Mouse (Mus musculus) cerebellum, postnatal 25 days (tissue): ENCODE measurements at regions not wholly inside any gene's neighbourhood (a gene's known extent, or its start where the extent isn't known, plus 50 kb on each side); places are given as distances from the start of the nearest gene placed in this dataset.

ENCODE experiments used
- DNase-seq, 2 experiments: peaks; one replicate each; pipeline ENCODE4 v3.0.0; 2021; ENCODE audit warnings: mixed read lengths in 2 of 2

DNA sequence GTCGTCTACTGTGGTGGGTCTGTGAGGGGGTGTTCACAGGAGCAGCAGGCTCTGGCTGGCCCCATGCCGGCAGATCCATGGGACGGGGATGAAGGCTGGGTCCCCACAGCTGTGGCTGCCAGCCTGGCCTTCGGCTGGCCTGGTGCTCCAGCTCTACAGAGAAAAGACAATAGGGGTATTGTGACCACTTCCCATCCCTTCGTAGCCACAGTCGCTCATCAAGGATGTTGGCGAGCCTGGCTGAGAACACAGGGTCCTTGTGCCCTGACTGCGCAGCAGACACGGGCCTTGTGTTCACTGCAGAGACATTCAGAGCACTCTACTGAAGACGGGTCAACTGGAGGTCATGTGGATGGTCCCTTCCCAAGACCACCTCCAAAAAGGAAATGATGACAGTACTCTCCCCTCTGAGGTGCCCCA is 102.4 kb upstream of the 1700021F07Rik start:
- DNase-seq = peak in 1 of 2 experiments; percentile 34

DNA sequence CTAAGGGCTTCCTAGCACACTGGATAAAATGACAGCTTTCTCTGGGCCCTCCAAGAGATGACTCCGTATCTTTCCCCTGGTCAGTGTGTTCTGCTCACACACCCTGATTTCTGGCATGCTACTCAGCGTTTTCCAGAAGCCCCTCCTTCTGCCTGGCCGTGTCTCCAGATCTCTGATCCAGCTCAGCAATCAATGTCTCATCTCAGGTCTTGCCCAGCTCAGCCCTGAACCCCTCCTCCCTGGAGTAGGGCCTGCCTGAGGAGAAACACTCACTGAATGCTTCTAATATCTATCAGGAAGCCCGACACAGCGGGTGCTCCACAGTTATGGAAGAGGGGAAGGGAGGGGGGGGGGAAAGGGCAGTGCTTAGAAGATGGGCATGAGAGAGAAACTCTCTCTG is 101.9 kb upstream of the 1700021F07Rik start:
- no peak for DNase-seq

GRCm38 (mm10) chr2:173424875-173425274 is 97.5 kb upstream of the 1700021F07Rik start:
- peak in 1 of 2 experiments; percentile 29 for DNase-seq

DNA sequence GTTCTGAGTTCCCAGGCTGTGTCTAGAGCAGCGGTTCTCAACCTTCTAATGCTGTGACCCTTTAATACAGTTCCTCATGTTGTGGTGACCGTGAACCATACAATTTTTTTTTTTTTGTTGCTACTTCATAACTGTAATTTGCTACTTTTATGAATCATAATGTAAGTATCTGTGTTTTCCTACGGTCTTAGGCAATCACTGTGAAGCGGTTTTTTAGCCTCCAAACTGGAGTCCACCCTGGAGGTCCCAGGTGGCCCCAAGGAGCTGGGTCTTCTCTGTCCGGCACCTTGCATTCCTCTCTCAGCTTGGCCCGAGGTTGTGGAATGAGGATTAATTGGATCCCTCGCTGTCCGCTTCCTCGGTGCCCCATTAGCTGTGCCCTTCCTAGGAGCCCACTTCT is 96.6 kb upstream of the 1700021F07Rik start:
- DNase-seq = no peak

- DNase-seq = no peak
These were observed 96.0 kb upstream of the 1700021F07Rik start for GRCm38 (mm10) chr2:173426191-173427065.

DNA sequence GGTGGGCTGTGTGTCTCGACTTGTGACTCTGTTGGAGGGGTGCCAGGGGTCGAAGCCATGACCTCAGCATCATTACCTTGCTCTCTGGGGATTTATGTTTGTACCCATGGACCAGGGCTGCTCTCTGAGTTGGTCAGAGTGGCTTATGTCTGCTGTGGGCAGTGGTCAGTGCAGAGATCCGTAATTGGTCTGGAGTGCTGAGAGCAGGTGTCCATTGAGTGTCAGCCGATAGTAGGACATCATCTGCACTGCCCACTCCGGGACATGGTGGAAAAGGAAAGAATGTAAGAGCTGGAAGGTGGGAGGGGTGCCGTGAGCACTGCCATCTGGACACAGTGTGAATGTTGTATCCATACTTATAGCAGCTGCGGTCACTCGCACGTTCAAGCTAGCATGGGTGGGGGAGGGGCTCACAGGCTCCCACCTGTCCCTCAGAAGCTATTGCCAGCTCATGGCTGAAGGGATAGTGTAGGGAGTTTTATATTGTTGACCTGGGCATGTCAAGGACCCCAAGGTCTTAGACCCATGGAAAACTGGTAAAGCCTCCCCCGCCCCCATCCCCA is 94.4 kb upstream of the 1700021F07Rik start:
- DNase-seq = no peak

- no peak for DNase-seq
These were observed 90.5 kb upstream of the 1700021F07Rik start for GRCm38 (mm10) chr2:173431841-173432240.

- no peak for DNase-seq
These were observed 90.1 kb upstream of the 1700021F07Rik start for GRCm38 (mm10) chr2:173432258-173432657.

GRCm38 (mm10) chr2:173432886-173433624 is 89.3 kb upstream of the 1700021F07Rik start:
- DNase-seq = no peak

DNA sequence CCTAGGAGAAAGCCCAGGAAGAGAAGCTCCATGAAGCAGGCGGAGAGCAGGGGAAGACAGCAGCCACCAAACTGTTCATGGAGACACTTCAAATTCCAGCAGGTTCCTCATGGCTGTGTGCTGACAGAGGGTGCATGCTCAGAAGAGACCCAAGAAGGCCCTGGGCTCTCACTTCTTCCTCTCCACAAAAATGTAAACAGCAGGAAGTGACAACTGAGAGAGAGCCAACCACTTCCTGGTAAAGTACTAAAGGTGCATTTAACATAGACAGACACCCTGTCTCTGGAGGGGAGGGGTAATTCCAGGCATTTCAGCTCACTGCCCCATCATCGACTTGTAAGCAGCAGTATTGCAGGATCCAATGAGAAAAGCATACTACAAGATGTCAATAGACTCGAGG is 85.8 kb upstream of the 1700021F07Rik start:
- no peak for DNase-seq

DNA sequence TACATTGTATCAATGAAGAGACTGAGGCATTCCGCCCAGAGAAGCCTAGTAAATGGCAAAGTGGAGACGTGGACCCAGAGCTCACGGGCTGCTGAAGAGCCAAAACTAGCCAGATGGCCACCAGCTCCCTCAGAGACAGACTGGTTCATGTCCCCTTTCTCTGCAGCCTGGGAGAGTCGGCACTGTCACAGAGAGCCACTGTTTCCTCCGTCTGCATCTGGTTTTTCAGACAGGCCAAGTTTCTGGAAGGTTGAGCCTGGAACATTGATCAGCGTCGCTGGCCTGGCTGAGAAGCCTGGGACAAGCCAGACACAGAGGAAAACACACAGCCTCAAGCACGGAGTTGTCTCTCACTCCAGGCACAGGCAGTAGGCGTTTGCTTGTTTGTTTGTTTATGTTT is 83.4 kb upstream of the 1700021F07Rik start:
- no peak for DNase-seq

DNA sequence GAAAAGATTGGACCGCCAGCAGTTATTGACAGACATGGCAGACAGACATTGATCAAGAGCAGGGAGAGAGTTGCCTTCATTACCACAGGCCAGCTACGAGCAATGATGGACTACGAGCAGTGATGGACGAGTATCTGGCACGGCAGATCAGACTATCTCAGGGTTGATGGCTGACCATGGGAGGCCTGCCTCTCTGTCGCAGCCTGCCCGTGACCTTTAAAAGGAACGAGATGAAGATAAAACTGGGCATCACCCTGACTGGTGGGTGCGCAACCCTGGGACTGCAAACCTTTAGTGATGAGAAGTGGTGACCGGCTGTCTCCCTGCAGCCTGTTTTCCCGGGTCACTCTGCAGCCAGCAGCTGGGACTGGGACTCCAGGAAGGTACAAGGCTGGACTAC is 80.3 kb upstream of the 1700021F07Rik start:
- DNase-seq = no peak

- DNase-seq = no peak
These were observed 79.1 kb upstream of the 1700021F07Rik start for GRCm38 (mm10) chr2:173443262-173443661.

DNA sequence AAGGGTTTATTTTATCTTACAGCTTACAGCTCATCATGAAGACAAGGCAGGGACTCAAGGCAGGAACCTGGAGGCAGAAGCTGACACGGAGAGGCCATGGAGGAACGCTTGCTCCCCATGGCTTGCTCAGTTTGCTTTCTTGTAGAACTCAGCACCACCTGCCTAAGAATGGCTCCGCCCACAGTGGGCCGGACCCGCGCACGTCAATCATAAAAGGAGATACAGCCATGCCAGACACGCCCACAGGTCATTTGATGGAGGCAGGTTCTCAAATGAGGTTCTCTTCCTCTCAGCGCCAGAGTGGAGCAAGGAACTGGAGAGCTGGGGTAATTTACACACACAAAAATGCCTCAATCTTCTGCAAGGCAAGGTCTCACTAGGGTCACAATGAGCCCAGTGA is 78.0 kb upstream of the 1700021F07Rik start:
- DNase-seq = no peak

GRCm38 (mm10) chr2:173445039-173445438 is 77.3 kb upstream of the 1700021F07Rik start:
- no peak for DNase-seq

DNA sequence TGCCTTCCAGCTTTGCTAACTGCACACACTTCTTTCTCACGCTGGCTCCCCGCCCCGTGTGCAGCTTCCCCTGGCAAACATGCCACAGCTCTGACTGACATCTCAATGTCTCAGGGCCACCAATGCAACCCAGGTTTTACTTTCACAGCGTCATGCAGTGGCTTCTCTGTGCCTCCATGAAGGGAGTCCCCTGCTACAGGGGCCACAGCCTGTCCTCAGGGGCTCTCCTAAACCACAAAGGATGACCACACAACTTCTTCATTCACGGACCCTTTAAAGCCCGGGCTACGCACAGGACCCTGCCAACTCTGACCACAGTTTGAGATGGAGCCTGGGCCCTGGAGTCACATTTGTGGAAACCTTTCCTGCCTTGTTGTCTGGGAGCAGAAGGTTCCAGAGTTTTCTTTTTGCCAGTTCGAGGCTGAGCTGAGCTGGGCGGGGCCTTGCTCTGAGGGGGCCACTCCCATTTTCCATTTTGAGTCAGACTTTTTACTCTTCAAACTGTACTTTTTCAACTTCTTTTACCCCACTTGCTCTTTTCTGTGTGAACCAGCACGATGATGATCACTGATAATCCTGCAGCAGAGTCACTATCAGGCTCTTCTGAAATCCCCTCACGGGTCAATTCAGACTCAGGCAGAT is 73.7 kb upstream of the 1700021F07Rik start:
- DNase-seq = no peak

DNA sequence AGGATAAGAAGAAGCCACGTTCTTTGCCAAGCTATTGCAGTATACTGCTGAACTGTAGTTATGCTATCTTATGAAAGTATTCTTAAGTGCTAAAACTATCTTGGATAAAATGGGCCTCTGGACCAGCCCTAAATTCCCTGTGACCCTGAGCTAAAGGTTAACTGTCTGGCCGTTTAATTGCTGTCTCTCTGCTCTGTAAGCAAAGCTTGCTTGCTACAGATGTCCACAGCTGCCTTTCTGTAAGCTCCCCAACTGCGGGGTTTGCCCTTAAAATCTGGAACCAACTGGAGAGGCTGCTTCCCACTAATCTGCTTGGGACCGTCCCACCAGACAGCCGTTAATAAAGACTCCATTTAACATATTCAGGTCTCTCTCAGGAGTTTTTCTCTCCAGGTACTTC is 73.2 kb upstream of the 1700021F07Rik start:
- no peak for DNase-seq

DNA sequence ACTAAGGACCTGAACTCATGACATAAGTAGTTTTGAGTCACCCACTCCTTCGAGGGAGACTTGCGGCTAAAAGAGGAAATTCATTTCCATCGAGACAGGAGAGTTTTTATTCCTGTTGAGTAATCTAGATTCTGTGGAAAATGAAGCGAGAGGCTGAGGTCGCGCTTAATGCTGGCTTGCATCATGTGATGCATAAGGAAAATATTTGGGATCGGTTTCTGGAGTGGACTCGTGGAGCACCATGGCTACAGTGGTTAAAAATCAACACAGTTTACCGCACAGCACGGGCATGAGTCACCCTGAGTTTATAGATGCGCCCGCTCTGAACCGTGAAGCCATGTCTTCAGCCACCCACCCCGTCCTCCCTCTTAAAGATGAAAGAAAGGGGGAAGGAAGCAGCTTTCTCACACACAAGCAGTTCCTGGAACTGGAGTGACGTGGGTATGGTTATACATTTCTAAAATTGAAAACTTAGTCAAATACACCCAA is 70.3 kb upstream of the 1700021F07Rik start:
- DNase-seq = no peak

- DNase-seq = no peak
These were observed 69.6 kb upstream of the 1700021F07Rik start for GRCm38 (mm10) chr2:173452800-173453199.

DNA sequence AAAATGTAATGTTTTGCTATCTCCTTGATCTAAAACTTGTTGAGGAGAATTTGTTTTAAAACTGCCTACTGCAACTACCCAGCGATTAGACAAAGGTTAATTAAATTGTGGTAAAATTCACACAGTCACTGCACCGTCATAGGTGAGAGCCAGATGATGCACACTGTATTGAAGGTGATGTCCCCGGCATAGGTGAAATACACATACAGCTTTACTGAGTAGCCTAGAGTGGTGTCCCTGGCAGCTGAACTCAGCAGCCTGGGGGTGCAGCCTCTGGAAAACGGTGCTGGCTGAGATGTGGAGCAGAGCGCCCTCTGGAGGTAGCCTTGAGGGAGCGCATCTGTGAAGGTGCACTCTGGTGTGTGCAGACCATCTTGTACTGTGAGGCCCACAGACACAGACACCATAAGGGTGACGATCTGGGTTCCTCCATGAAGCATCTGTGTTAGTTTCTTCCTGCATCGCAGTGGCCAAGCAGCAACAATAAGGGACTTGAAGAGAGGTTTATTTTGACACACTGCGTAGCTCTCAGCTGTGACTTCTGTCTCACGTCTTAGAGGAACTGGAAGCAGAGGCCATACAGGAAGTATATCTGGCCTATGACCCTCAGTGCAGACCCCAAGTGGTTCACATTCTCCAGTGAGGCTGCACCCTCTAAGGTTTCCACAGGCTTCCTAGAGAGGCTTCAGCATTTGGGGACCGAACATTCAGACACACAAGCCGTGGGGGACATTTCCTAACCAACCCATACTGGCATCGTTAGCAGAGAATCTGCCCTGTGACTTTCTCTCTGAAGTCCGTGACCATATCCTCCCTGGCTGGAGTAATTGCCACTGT is 68.6 kb upstream of the 1700021F07Rik start:
- peak in 1 of 2 experiments; percentile 18 for DNase-seq

GRCm38 (mm10) chr2:173454741-173455140 is 67.6 kb upstream of the 1700021F07Rik start:
- DNase-seq = no peak

- no peak for DNase-seq
These were observed 67.2 kb upstream of the 1700021F07Rik start for GRCm38 (mm10) chr2:173455216-173455615.
